Mouse (Mus musculus) lung, embryonic 16.5 days (tissue): ENCODE data around the gene Myct1. TPM values are rescaled to one million over a fixed set of nuclear protein-coding genes. Genes with fewer than 3 reads are reported as not detected.

Source experiments
- ATAC-seq: fragments of 200-750 bp; cut with Nextera tagmentation; 2 replicates; pipeline ENCODE4 v1.8.0; 2017; ENCODE audit warnings: low read depth, mild to moderate bottlenecking, moderate library complexity
- H3K27ac ChIP-seq: fragments of 300-500 bp; sonication (generic); 2 replicates; pipeline ENCODE4 v1.5.1; 2014; ENCODE audit warnings: mild to moderate bottlenecking, control low read depth, low read length
- H3K27me3 ChIP-seq: fragments of 300-500 bp; sonication (generic); 2 replicates; pipeline ENCODE4 v1.6.1; 2014; ENCODE audit warnings: low read depth, low read length, mixed read lengths; ENCODE audit not compliant: control insufficient read depth, insufficient read depth
- H3K36me3 ChIP-seq: fragments of 300-500 bp; sonication (generic); 2 replicates; pipeline ENCODE4 v1.6.1; 2014; ENCODE audit warnings: low read length; ENCODE audit not compliant: control insufficient read depth, insufficient read depth
- H3K4me1 ChIP-seq: fragments of 300-500 bp; sonication (generic); replicated peaks from 2 replicates; pipeline ENCODE4 v1.6.1; 2014; ENCODE audit warnings: low read length, mixed read lengths; ENCODE audit not compliant: control insufficient read depth, insufficient read depth
- H3K4me2 ChIP-seq: fragments of 300-500 bp; sonication (generic); 2 replicates; pipeline ENCODE4 v1.6.1; 2014; ENCODE audit warnings: low read depth, low read length, control low read depth
- H3K4me3 ChIP-seq: fragments of 300-500 bp; sonication (generic); 2 replicates; pipeline ENCODE4 v1.5.1; 2014; ENCODE audit warnings: mild to moderate bottlenecking, low read length, control low read depth
- H3K9ac ChIP-seq: fragments of 300-500 bp; sonication (generic); 2 replicates; pipeline ENCODE4 v1.6.1; 2014; ENCODE audit warnings: low read length, control low read depth
- H3K9me3 ChIP-seq: fragments of 300-500 bp; sonication (generic); 2 replicates; pipeline ENCODE4 v1.6.1; 2016; ENCODE audit warnings: low read length; ENCODE audit not compliant: control insufficient read depth
- WGBS: fragments of 180-500 bp; shearing (Covaris S2); extraction: QIAGEN DNeasy Blood & Tissue Kit; methylation state at CpG from one replicate; pipeline ENCODE4 v1.1.7; 2014; 5-methylcytosine and 5-hydroxymethylcytosine counted together
- polyA plus RNA-seq: library from polyadenylated mRNA; unstranded; fragments of >200 nt; fragmentation: Nextera tagmentation; extraction: Ambion mirVana; gene quantifications from 2 replicates; pipeline ENCODE4 v1.2.1, GENCODE M21; 2015

Gene Myct1
- 11.1 and 11.5 TPM in 2 replicates for polyA plus RNA-seq

GRCm38 (mm10) chr10:5593464-5593863 is at the start of gene Myct1:
Gene Myct1, plus strand, starts transcription at chr10:5593775.
- no peaks in the 10 kb centered on the region for H3K27me3 ChIP-seq
- peak within 1 kb of the TSS; percentile 65 for H3K27ac ChIP-seq
- peaks cover 5% of the 10 kb centered on the region; the same call in 1 of the 2 replicates for H3K4me1 ChIP-seq
- peak within 1 kb of the TSS; percentile 35 for H3K4me3 ChIP-seq
- H3K4me2 ChIP-seq, result peak within 1 kb of the TSS; percentile 18; the same call in 1 of the 2 replicates
- no peaks in the 10 kb centered on the region for H3K36me3 ChIP-seq
- ATAC-seq, result peak; percentile 76
- peak within 1 kb of the TSS; percentile 36; the same call in 1 of the 2 replicates for H3K9ac ChIP-seq
- under 1% methylated on average over 5 of the region's 5 CpGs for WGBS
- no peaks in the 10 kb centered on the region for H3K9me3 ChIP-seq

GRCm38 (mm10) chr10:5546428-5546827 is 47.1 kb upstream of the Myct1 start:
- Histone ChIP-seq H3K4me1 (0 out of 2 replicates have a peak, but pooled peaks cover 4% of the 10 kb centered on the region), H3K27me3 (no peaks in the 10 kb centered on the region), H3K4me2 (no peak overlapping the region), H3K36me3 (no peaks in the 10 kb centered on the region), H3K9me3 (no peaks in the 10 kb centered on the region), H3K9ac (no peak overlapping the region), H3K4me3 (no peak overlapping the region), H3K27ac (no peak overlapping the region)
- no peak for ATAC-seq
- 87% methylated on average over 5 of the region's 5 CpGs for WGBS

GRCm38 (mm10) chr10:5547769-5548168 is 45.8 kb upstream of the Myct1 start:
- no peak overlapping the region for H3K4me3 ChIP-seq
- H3K4me2 ChIP-seq, result no peak overlapping the region
- H3K36me3 ChIP-seq, result no peaks in the 10 kb centered on the region
- H3K9ac ChIP-seq, result no peak overlapping the region
- H3K27me3 ChIP-seq, result no peaks in the 10 kb centered on the region
- WGBS, result 83% methylated on average over 9 of the region's 9 CpGs
- no peak for ATAC-seq
- no peak overlapping the region for H3K27ac ChIP-seq
- no peaks in the 10 kb centered on the region for H3K9me3 ChIP-seq
- H3K4me1 ChIP-seq, result 0 out of 2 replicates have a peak, but pooled peaks cover 4% of the 10 kb centered on the region

- no peak for ATAC-seq
- Histone ChIP-seq H3K4me1 (0 out of 2 replicates have a peak, but pooled peaks cover 4% of the 10 kb centered on the region), H3K4me2 (no peak overlapping the region), H3K27me3 (no peaks in the 10 kb centered on the region), H3K9me3 (no peaks in the 10 kb centered on the region), H3K9ac (no peak overlapping the region), H3K36me3 (no peaks in the 10 kb centered on the region), H3K27ac (no peak overlapping the region), H3K4me3 (no peak overlapping the region)
- 65% methylated on average over 2 of the region's 2 CpGs for WGBS
Observed at GRCm38 (mm10) chr10:5548651-5549050, 44.9 kb upstream of the Myct1 start.

GRCm38 (mm10) chr10:5549871-5550167 is 43.8 kb upstream of the Myct1 start:
- Histone ChIP-seq H3K9ac (peak overlapping the region; percentile 53; the same call in 1 of the 2 replicates), H3K9me3 (no peaks in the 10 kb centered on the region), H3K36me3 (no peaks in the 10 kb centered on the region), H3K4me3 (peak overlapping the region; percentile 49), H3K4me2 (peak overlapping the region; percentile 81), H3K27ac (no peak overlapping the region), H3K27me3 (no peaks in the 10 kb centered on the region), H3K4me1 (0 out of 2 replicates have a peak, but pooled peaks cover 4% of the 10 kb centered on the region)
- WGBS, result 11% methylated on average over 6 of the region's 6 CpGs
- no peak for ATAC-seq

- Histone ChIP-seq H3K27ac (no peak overlapping the region), H3K27me3 (no peaks in the 10 kb centered on the region), H3K36me3 (no peaks in the 10 kb centered on the region), H3K4me1 (0 out of 2 replicates have a peak, but pooled peaks cover 4% of the 10 kb centered on the region), H3K9ac (peak overlapping the region; percentile 53), H3K4me3 (peak overlapping the region; percentile 49), H3K9me3 (no peaks in the 10 kb centered on the region), H3K4me2 (peak overlapping the region; percentile 81)
- ATAC-seq, result peak; percentile 83
- WGBS, result under 1% methylated on average over 40 of the region's 44 CpGs
Observed at GRCm38 (mm10) chr10:5550168-5551021, 43.2 kb upstream of the Myct1 start.

- Histone ChIP-seq H3K9me3 (no peaks in the 10 kb centered on the region), H3K4me1 (0 out of 2 replicates have a peak, but pooled peaks cover 4% of the 10 kb centered on the region), H3K36me3 (no peaks in the 10 kb centered on the region), H3K27me3 (no peaks in the 10 kb centered on the region), H3K4me2 (peak within 1 kb of the TSS; percentile 81), H3K4me3 (peak within 1 kb of the TSS; percentile 49), H3K27ac (no peak within 1 kb of the TSS), H3K9ac (peak within 1 kb of the TSS; percentile 53)
- ATAC-seq, result no peak
- WGBS, result 65% methylated on average over 5 of the region's 5 CpGs
Observed at GRCm38 (mm10) chr10:5551382-5551781, 42.2 kb upstream of the Myct1 start, which contains the start of gene Syne1. Gene Syne1, minus strand, starts transcription at chr10:5551482.

GRCm38 (mm10) chr10:5554941-5555340 is 38.6 kb upstream of the Myct1 start:
- Histone ChIP-seq H3K9me3 (no peaks in the 10 kb centered on the region), H3K36me3 (no peaks in the 10 kb centered on the region), H3K9ac (no peak overlapping the region), H3K4me2 (no peak overlapping the region), H3K4me3 (no peak overlapping the region), H3K27ac (no peak overlapping the region), H3K27me3 (no peaks in the 10 kb centered on the region), H3K4me1 (0 out of 2 replicates have a peak, but pooled peaks cover 2% of the 10 kb centered on the region)
- WGBS, result 19% methylated on average over 5 of the region's 5 CpGs
- ATAC-seq, result no peak

- no peak overlapping the region for H3K27ac ChIP-seq
- H3K9ac ChIP-seq, result no peak overlapping the region
- no peaks in the 10 kb centered on the region for H3K9me3 ChIP-seq
- H3K27me3 ChIP-seq, result no peaks in the 10 kb centered on the region
- no peak for ATAC-seq
- H3K4me2 ChIP-seq, result no peak overlapping the region
- no peaks in the 10 kb centered on the region for H3K36me3 ChIP-seq
- H3K4me1 ChIP-seq, result no peaks in the 10 kb centered on the region
- H3K4me3 ChIP-seq, result no peak overlapping the region
Observed at GRCm38 (mm10) chr10:5558808-5559207, 34.8 kb upstream of the Myct1 start.
